Mouse (Mus musculus): ENCODE data around the gene Mcm6.

GRCm38 (mm10) chr1:128337708-128338320 lies 21.6 kb downstream of the Mcm6 start:
- TF ChIP-seq POLR2A (IDR thresholded peaks at IDR 0.05; ENCODE audit: borderline replicate concordance, extremely low read depth, low read depth, low read length) = no peak
- TF ChIP-seq CTCF (IDR thresholded peaks at IDR 0.05; ENCODE audit: insufficient read depth, low read length) = no peak

Data from lung, adult 2 months (tissue).